Mouse (Mus musculus) hindbrain, postnatal 0 days (tissue): ENCODE data around the gene Akt3. TPM values are rescaled to one million over a fixed set of nuclear protein-coding genes. Genes with fewer than 3 reads are reported as not detected.

ENCODE experiments used
- ATAC-seq: fragments of 200-750 bp; cut with Nextera tagmentation; 2 replicates; pipeline ENCODE4 v1.8.0; 2017; ENCODE audit warnings: mild to moderate bottlenecking, moderate TSS enrichment, moderate library complexity
- DNase-seq: peaks from one replicate; pipeline ENCODE4 v3.0.0-alpha.2; 2015; ENCODE audit warnings: low spot score
- H3K27ac ChIP-seq: fragments of 300-500 bp; sonication (generic); 2 replicates; pipeline ENCODE4 v1.5.1; 2014; ENCODE audit warnings: mild to moderate bottlenecking
- H3K27me3 ChIP-seq: fragments of 300-500 bp; sonication (generic); 2 replicates; pipeline ENCODE4 v1.6.1; 2014; ENCODE audit warnings: low read length, mixed read lengths; ENCODE audit not compliant: insufficient read depth
- H3K36me3 ChIP-seq: fragments of 300-500 bp; sonication (generic); 2 replicates; pipeline ENCODE4 v1.6.1; 2014; ENCODE audit warnings: low read length, mixed read lengths; ENCODE audit not compliant: insufficient read depth
- H3K4me1 ChIP-seq: fragments of 300-500 bp; sonication (generic); 2 replicates; pipeline ENCODE4 v1.6.1; 2014; ENCODE audit warnings: antibody characterized with exemption, low read length, mixed read lengths; ENCODE audit not compliant: insufficient read depth
- H3K4me2 ChIP-seq: fragments of 300-500 bp; sonication (generic); 2 replicates; pipeline ENCODE4 v1.6.1; 2014; ENCODE audit warnings: low read depth, mild to moderate bottlenecking, low read length, moderate library complexity, mixed read lengths
- H3K4me3 ChIP-seq: fragments of 300-500 bp; sonication (generic); 2 replicates; pipeline ENCODE4 v1.5.1; 2014; ENCODE audit warnings: low read length
- H3K9ac ChIP-seq: fragments of 300-500 bp; sonication (generic); replicated peaks from 2 replicates; pipeline ENCODE4 v1.6.1; 2014; ENCODE audit warnings: mild to moderate bottlenecking, low read length, moderate library complexity, mixed read lengths
- H3K9me3 ChIP-seq: fragments of 300-500 bp; sonication (generic); 2 replicates; pipeline ENCODE4 v1.6.1; 2016; ENCODE audit warnings: low read length, mixed read lengths
- CTCF ChIP-seq: IDR thresholded peaks from 2 replicates; pipeline ENCODE4 v1.5.1; 2016; ENCODE audit warnings: antibody characterized with exemption, control low read depth, low read depth
- WGBS: fragments of 180-500 bp; shearing (Covaris S2); extraction: QIAGEN DNeasy Blood & Tissue Kit; methylation state at CpG from one replicate; pipeline ENCODE4 v1.1.7; 2014; 5-methylcytosine and 5-hydroxymethylcytosine counted together
- polyA plus RNA-seq: library from polyadenylated mRNA; unstranded; fragments of >200 nt; fragmentation: Nextera tagmentation; extraction: Ambion mirVana; gene quantifications from 2 replicates; pipeline ENCODE4 v1.2.1, GENCODE M21; 2015
- total RNA-seq: library from RNA; depleted of rRNA; stranded (reverse); fragments of >200 nt; gene quantifications from 2 replicates; pipeline ENCODE4 v1.2.3, GENCODE M21; 2014

Gene Akt3
- total and polyA plus RNA-seq, 2 experiments from 2014 or later = 13.5 to 64.8 TPM

GRCm38 (mm10) chr1:177126674-177127073 is 131.3 kb downstream of the Akt3 start:
- TF ChIP-seq CTCF = no peak

GRCm38 (mm10) chr1:177110665-177111271 is 147.2 kb downstream of the Akt3 start:
- Histone ChIP-seq H3K27ac (no peak overlapping the region), H3K4me3 (no peak overlapping the region), H3K4me2 (no peak overlapping the region), H3K4me1 (no peaks in the 10 kb centered on the region), H3K9ac (no peak overlapping the region), H3K9me3 (no peaks in the 10 kb centered on the region), H3K27me3 (no peaks in the 10 kb centered on the region), H3K36me3 (no peaks in the 10 kb centered on the region)
- TF ChIP-seq CTCF = no peak
- DNase-seq (no peak), ATAC-seq (no peak)
- 92% methylated on average over 2 of the region's 2 CpGs for WGBS

More at GRCm38 (mm10) chr1:177126674-177127073, 131.3 kb downstream of the Akt3 start:
- H3K4me1 ChIP-seq = no peaks in the 10 kb centered on the region
- no peak overlapping the region for H3K4me3 ChIP-seq
- no peak overlapping the region for H3K27ac ChIP-seq
- WGBS = 63% methylated on average over 8 of the region's 8 CpGs
- ATAC-seq = no peak
- no peaks in the 10 kb centered on the region for H3K9me3 ChIP-seq
- no peak overlapping the region for H3K4me2 ChIP-seq
- H3K9ac ChIP-seq = no peak overlapping the region
- no peaks in the 10 kb centered on the region for H3K27me3 ChIP-seq
- peak; percentile 21 for DNase-seq
- no peaks in the 10 kb centered on the region for H3K36me3 ChIP-seq

- H3K27ac ChIP-seq = no peak overlapping the region
- no peak overlapping the region for H3K4me3 ChIP-seq
- no peaks in the 10 kb centered on the region for H3K36me3 ChIP-seq
- DNase-seq (no peak), ATAC-seq (no peak)
- no peak for TF ChIP-seq CTCF
- H3K9me3 ChIP-seq = no peaks in the 10 kb centered on the region
- no peaks in the 10 kb centered on the region for H3K27me3 ChIP-seq
- no peak overlapping the region for H3K9ac ChIP-seq
- 80% methylated on average over 5 of the region's 5 CpGs for WGBS
- H3K4me2 ChIP-seq = no peak overlapping the region
- H3K4me1 ChIP-seq = no peaks in the 10 kb centered on the region
Measured at GRCm38 (mm10) chr1:177090465-177090864, 167.5 kb downstream of the Akt3 start.

- no peak for TF ChIP-seq CTCF
- 34% methylated on average over 3 of the region's 3 CpGs for WGBS
- H3K27me3 ChIP-seq = no peaks in the 10 kb centered on the region
- no peaks in the 10 kb centered on the region for H3K36me3 ChIP-seq
- no peak overlapping the region for H3K9ac ChIP-seq
- H3K9me3 ChIP-seq = no peaks in the 10 kb centered on the region
- no peak for DNase-seq
- no peak overlapping the region for H3K27ac ChIP-seq
- H3K4me3 ChIP-seq = no peak overlapping the region
- H3K4me2 ChIP-seq = no peak overlapping the region
- H3K4me1 ChIP-seq = no peaks in the 10 kb centered on the region
- ATAC-seq = no peak
Measured at GRCm38 (mm10) chr1:177089515-177089914, 168.5 kb downstream of the Akt3 start.

- no peaks in the 10 kb centered on the region for H3K36me3 ChIP-seq
- no peaks in the 10 kb centered on the region for H3K4me1 ChIP-seq
- ATAC-seq = no peak
- no peak overlapping the region for H3K4me3 ChIP-seq
- no peaks in the 10 kb centered on the region for H3K27me3 ChIP-seq
- DNase-seq = no peak
- TF ChIP-seq CTCF = no peak
- no peak overlapping the region for H3K27ac ChIP-seq
- no peaks in the 10 kb centered on the region for H3K9me3 ChIP-seq
- H3K4me2 ChIP-seq = no peak overlapping the region
- WGBS = 83% methylated on average over 4 of the region's 4 CpGs
- no peak overlapping the region for H3K9ac ChIP-seq
Measured at GRCm38 (mm10) chr1:177089048-177089447, 169.0 kb downstream of the Akt3 start.

GRCm38 (mm10) chr1:177081957-177082645 is 175.9 kb downstream of the Akt3 start:
- H3K4me2 ChIP-seq = no peak overlapping the region

GRCm38 (mm10) chr1:177069161-177069560 is 188.8 kb downstream of the Akt3 start:
- ATAC-seq = no peak
- Histone ChIP-seq H3K27me3 (no peaks in the 10 kb centered on the region), H3K4me3 (no peak overlapping the region), H3K27ac (no peak overlapping the region), H3K4me2 (no peak overlapping the region), H3K9ac (no peak overlapping the region), H3K4me1 (no peaks in the 10 kb centered on the region), H3K36me3 (no peaks in the 10 kb centered on the region), H3K9me3 (no peaks in the 10 kb centered on the region)
- no peak for TF ChIP-seq CTCF
- no peak for DNase-seq
- WGBS = 93% methylated on average over 2 of the region's 2 CpGs

More at GRCm38 (mm10) chr1:177081957-177082645, 175.9 kb downstream of the Akt3 start:
- no peaks in the 10 kb centered on the region for H3K4me1 ChIP-seq
- H3K9ac ChIP-seq = no peak overlapping the region
- no peak for DNase-seq
- no peaks in the 10 kb centered on the region for H3K9me3 ChIP-seq
- no peak overlapping the region for H3K27ac ChIP-seq
- no peak overlapping the region for H3K4me3 ChIP-seq
- TF ChIP-seq CTCF = no peak
- ATAC-seq = no peak
- WGBS = 84% methylated on average over 1 of the region's 1 CpGs
- H3K36me3 ChIP-seq = no peaks in the 10 kb centered on the region
- H3K27me3 ChIP-seq = no peaks in the 10 kb centered on the region
